Mouse (Mus musculus) E14TG2a.4 (cell line): ENCODE data around the gene Mcoln2.

ENCODE experiments used
- H3K27me3 ChIP-seq: 2 replicates; pipeline ENCODE4 v1.6.1; 2014; ENCODE audit warnings: low read length, control low read depth; ENCODE audit not compliant: insufficient read depth
- H3K36me3 ChIP-seq: 2 replicates; pipeline ENCODE4 v1.6.1; 2014; ENCODE audit warnings: low read length, control low read depth; ENCODE audit not compliant: insufficient read depth
- H3K4me1 ChIP-seq: replicated peaks from 2 replicates; pipeline ENCODE4 v1.6.1; 2014; ENCODE audit warnings: low read depth, low read length, control low read depth
- H3K4me3 ChIP-seq: replicated peaks from 2 replicates; pipeline ENCODE4 v1.5.1; 2014; ENCODE audit warnings: mild to moderate bottlenecking, low read length
- H3K9me3 ChIP-seq: 2 replicates; pipeline ENCODE4 v1.6.1; 2014; ENCODE audit warnings: low read length, control low read depth
- CTCF ChIP-seq: conservative IDR thresholded peaks from 2 replicates; pipeline ENCODE4 v1.5.1; 2014; ENCODE audit warnings: low read length
- NANOG ChIP-seq: IDR thresholded peaks from 2 replicates; pipeline ENCODE4 v1.6.1; 2014; ENCODE audit warnings: borderline replicate concordance, low read length, mixed read lengths
- POU5F1 ChIP-seq: IDR thresholded peaks from 2 replicates; pipeline ENCODE4 v1.6.1; 2014; ENCODE audit warnings: low read length, borderline replicate concordance

Gene Mcoln2

GRCm38 (mm10) chr3:146151328-146151727 is 1.7 kb downstream of the Mcoln2 start:
- H3K9me3 ChIP-seq, result no peaks in the 10 kb centered on the region
- peaks cover 17% of the 10 kb centered on the region for H3K4me1 ChIP-seq
- no peak for TF ChIP-seq POU5F1
- no peak for TF ChIP-seq CTCF
- no peak for TF ChIP-seq NANOG
- H3K27me3 ChIP-seq, result peaks cover 46% of the 10 kb centered on the region
- H3K36me3 ChIP-seq, result no peaks in the 10 kb centered on the region
- H3K4me3 ChIP-seq, result no peak overlapping the region

- Histone ChIP-seq H3K4me1 (peaks cover 17% of the 10 kb centered on the region), H3K27me3 (peaks cover 49% of the 10 kb centered on the region), H3K9me3 (no peaks in the 10 kb centered on the region), H3K36me3 (no peaks in the 10 kb centered on the region), H3K4me3 (no peak overlapping the region)
- TF ChIP-seq CTCF, result no peak
- TF ChIP-seq NANOG, result no peak
- no peak for TF ChIP-seq POU5F1
Observed at GRCm38 (mm10) chr3:146151755-146152154, 2.1 kb downstream of the Mcoln2 start.

DNA sequence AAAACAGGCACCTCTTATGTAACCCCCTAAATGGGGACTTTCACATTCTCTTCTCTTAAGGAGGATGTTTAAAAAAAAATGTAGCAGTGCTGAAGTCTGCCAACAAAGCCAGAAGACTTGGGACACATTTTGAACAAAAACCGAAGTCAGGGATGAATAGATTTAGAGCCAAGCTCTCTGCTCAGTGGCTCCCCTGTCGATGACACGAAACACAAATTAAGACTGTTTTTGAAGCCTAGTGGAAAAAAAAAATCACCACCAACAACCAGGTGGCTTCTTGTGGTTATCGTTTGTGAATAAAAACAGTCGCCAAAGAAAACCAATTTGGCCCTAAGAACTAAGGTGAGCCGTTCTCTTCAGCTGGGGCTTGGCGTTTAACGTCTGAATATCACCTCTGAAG is 2.7 kb downstream of the Mcoln2 start:
- TF ChIP-seq CTCF (no peak), NANOG (no peak), POU5F1 (no peak)
- Histone ChIP-seq H3K4me3 (no peak overlapping the region), H3K36me3 (no peaks in the 10 kb centered on the region), H3K9me3 (no peaks in the 10 kb centered on the region), H3K4me1 (peaks cover 17% of the 10 kb centered on the region), H3K27me3 (peaks cover 53% of the 10 kb centered on the region)

DNA sequence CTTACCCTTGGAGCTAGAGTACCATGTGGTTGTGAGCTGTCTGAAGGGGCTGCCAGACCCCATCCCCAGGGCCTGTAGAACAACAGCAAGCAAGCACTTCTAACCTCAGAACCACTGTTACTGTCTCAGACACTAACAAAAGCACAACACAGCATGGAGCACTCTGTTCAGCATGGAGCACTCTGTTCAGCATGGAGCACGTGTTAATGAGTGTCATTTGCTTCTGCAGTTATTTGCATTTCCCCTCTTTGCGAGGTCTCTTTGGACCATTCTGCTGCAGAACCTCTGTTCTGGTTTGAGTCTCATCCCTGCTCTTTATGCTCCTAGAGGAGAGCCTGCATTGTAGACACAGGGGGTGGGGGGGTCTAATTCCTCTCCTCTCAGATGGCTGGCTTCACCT is 3.3 kb downstream of the Mcoln2 start:
- Histone ChIP-seq H3K36me3 (no peaks in the 10 kb centered on the region), H3K4me1 (peaks cover 17% of the 10 kb centered on the region), H3K4me3 (no peak overlapping the region), H3K9me3 (no peaks in the 10 kb centered on the region), H3K27me3 (peaks cover 53% of the 10 kb centered on the region)
- TF ChIP-seq POU5F1, result no peak
- no peak for TF ChIP-seq NANOG
- TF ChIP-seq CTCF, result no peak

GRCm38 (mm10) chr3:146153862-146154611 is 4.4 kb downstream of the Mcoln2 start:
- H3K27me3 ChIP-seq, result peaks cover 47% of the 10 kb centered on the region
- no peaks in the 10 kb centered on the region for H3K9me3 ChIP-seq
- TF ChIP-seq POU5F1 (no peak), CTCF (no peak), NANOG (no peak)
- H3K4me1 ChIP-seq, result peaks cover 16% of the 10 kb centered on the region
- no peaks in the 10 kb centered on the region for H3K36me3 ChIP-seq
- H3K4me3 ChIP-seq, result no peak overlapping the region

- Histone ChIP-seq H3K9me3 (no peaks in the 10 kb centered on the region), H3K4me1 (no peaks in the 10 kb centered on the region), H3K27me3 (peaks cover 29% of the 10 kb centered on the region), H3K36me3 (no peaks in the 10 kb centered on the region), H3K4me3 (no peak overlapping the region)
- no peak for TF ChIP-seq POU5F1
- TF ChIP-seq CTCF, result no peak
- no peak for TF ChIP-seq NANOG
Observed at GRCm38 (mm10) chr3:146155628-146156576, 6.3 kb downstream of the Mcoln2 start.

GRCm38 (mm10) chr3:146156811-146157210 is 7.2 kb downstream of the Mcoln2 start:
- H3K4me3 ChIP-seq, result no peak overlapping the region
- peaks cover 20% of the 10 kb centered on the region for H3K27me3 ChIP-seq
- TF ChIP-seq NANOG (no peak), POU5F1 (no peak), CTCF (no peak)
- no peaks in the 10 kb centered on the region for H3K9me3 ChIP-seq
- no peaks in the 10 kb centered on the region for H3K4me1 ChIP-seq
- H3K36me3 ChIP-seq, result no peaks in the 10 kb centered on the region

GRCm38 (mm10) chr3:146158039-146158438 is 8.4 kb downstream of the Mcoln2 start:
- TF ChIP-seq POU5F1 (no peak), CTCF (no peak), NANOG (no peak)
- H3K4me1 ChIP-seq, result no peaks in the 10 kb centered on the region
- peaks cover 13% of the 10 kb centered on the region; the same call in 1 of the 2 replicates for H3K27me3 ChIP-seq
- H3K9me3 ChIP-seq, result no peaks in the 10 kb centered on the region
- H3K4me3 ChIP-seq, result no peak overlapping the region
- H3K36me3 ChIP-seq, result no peaks in the 10 kb centered on the region
